Mouse (Mus musculus) gastrocnemius, adult 2 months (tissue): ENCODE measurements around the gene Scyl2. TPM values are rescaled to one million over a fixed set of nuclear protein-coding genes. Genes with fewer than 3 reads are reported as not detected.
"Not testable (repeated sequence)": the region's sequence is repeated elsewhere in the genome, so short reads cannot be mapped to it uniquely, and the experiment has no call there.

Experiments
- DNase-seq: peaks from one replicate; pipeline ENCODE4 v3.0.0; 2022
- H3K27ac ChIP-seq: fragments of 200-600 bp; 2 replicates; pipeline ENCODE4 v1.8.1; 2022; ENCODE audit warnings: mild to moderate bottlenecking
- H3K4me3 ChIP-seq: fragments of 200-600 bp; 2 replicates; pipeline ENCODE4 v1.8.1; 2022; ENCODE audit warnings: mild to moderate bottlenecking, moderate library complexity
- CTCF ChIP-seq: fragments of 200-600 bp; IDR thresholded peaks from 2 replicates; pipeline ENCODE4 v1.8.1; 2022; ENCODE audit warnings: antibody characterized with exemption, mild to moderate bottlenecking, moderate library complexity
- intact Hi-C: fragments of 180-260 bp; cut with DNase I; formaldehyde crosslinking; loops from one replicate; pipeline ENCODE4 v1.15.1; 2025
- total RNA-seq, 2 experiments: library from RNA; stranded (reverse); gene quantifications; 2 replicates each; pipeline ENCODE4 v1.2.3; 2021

Scyl2 gene
- total RNA-seq, 2 experiments from 2014 or later = 13.2 to 14.0 TPM

- no peak for TF ChIP-seq CTCF
- intact Hi-C loops = no loop called here
- DNase-seq = no peak
- Histone ChIP-seq H3K4me3 (no peak overlapping the region), H3K27ac (no peak overlapping the region)
Observed at GRCm38 (mm10) chr10:89695194-89695911, 9.3 kb upstream of the Scyl2 start.

- Histone ChIP-seq H3K4me3 (no peak overlapping the region), H3K27ac (no peak overlapping the region)
- TF ChIP-seq CTCF = no peak
- intact Hi-C loops = no loop called here
- DNase-seq = no peak
Observed at GRCm38 (mm10) chr10:89690021-89690420, 3.9 kb upstream of the Scyl2 start.

GRCm38 (mm10) chr10:89687455-89687854 lies 1.4 kb upstream of the Scyl2 start:
- Histone ChIP-seq H3K4me3 (no peak overlapping the region), H3K27ac (no peak overlapping the region)
- intact Hi-C loops = no loop called here
- no peak for TF ChIP-seq CTCF
- DNase-seq = no peak

GRCm38 (mm10) chr10:89685391-89686138 lies 520 bp downstream of the Scyl2 start:
- intact Hi-C loops = loop anchor here (1.0 kb wide), 1 partner anchor 47 kb away; the partner anchor contains the start of gene Actr6
- DNase-seq = no peak
- Histone ChIP-seq H3K27ac (peak overlapping the region; percentile 95), H3K4me3 (peak overlapping the region; percentile 99)
- no peak for TF ChIP-seq CTCF

GRCm38 (mm10) chr10:89682961-89683360 lies 3.1 kb downstream of the Scyl2 start:
- no peak overlapping the region for H3K27ac ChIP-seq
- no peak for TF ChIP-seq CTCF
- intact Hi-C loops = no loop called here
- no peak overlapping the region for H3K4me3 ChIP-seq
- DNase-seq = no peak

GRCm38 (mm10) chr10:89682157-89682556 lies 3.9 kb downstream of the Scyl2 start:
- intact Hi-C loops = no loop called here
- DNase-seq = no peak
- H3K27ac ChIP-seq = no peak overlapping the region
- H3K4me3 ChIP-seq = no peak overlapping the region
- TF ChIP-seq CTCF = no peak

- H3K4me3 ChIP-seq = no peak overlapping the region
- intact Hi-C loops = no loop called here
- no peak for TF ChIP-seq CTCF
- H3K27ac ChIP-seq = no peak overlapping the region
- DNase-seq = no peak
Observed at GRCm38 (mm10) chr10:89681706-89682105, 4.4 kb downstream of the Scyl2 start.

GRCm38 (mm10) chr10:89680517-89680916 lies 5.6 kb downstream of the Scyl2 start:
- no peak for DNase-seq
- intact Hi-C loops = no loop called here
- no peak overlapping the region for H3K27ac ChIP-seq
- H3K4me3 ChIP-seq = no peak overlapping the region
- TF ChIP-seq CTCF = no peak

- Histone ChIP-seq H3K4me3 (no peak overlapping the region), H3K27ac (no peak overlapping the region)
- TF ChIP-seq CTCF = no peak
- DNase-seq = no peak
- intact Hi-C loops = no loop called here
Observed at GRCm38 (mm10) chr10:89679448-89679847, 6.6 kb downstream of the Scyl2 start.

GRCm38 (mm10) chr10:89678054-89678453 lies 8.0 kb downstream of the Scyl2 start:
- DNase-seq = no peak
- intact Hi-C loops = no loop called here
- TF ChIP-seq CTCF = no peak
- Histone ChIP-seq H3K27ac (no peak overlapping the region), H3K4me3 (no peak overlapping the region)

GRCm38 (mm10) chr10:89676609-89677008 lies 9.5 kb downstream of the Scyl2 start:
- no peak for TF ChIP-seq CTCF
- intact Hi-C loops = no loop called here
- Histone ChIP-seq H3K4me3 (no peak overlapping the region), H3K27ac (no peak overlapping the region)
- DNase-seq = no peak

- DNase-seq, H3K27ac ChIP-seq, H3K4me3 ChIP-seq, intact Hi-C loops: not testable (repeated sequence)
Observed at GRCm38 (mm10) chr10:89670371-89670770, 15.7 kb downstream of the Scyl2 start.

- intact Hi-C loops = no loop called here
- Histone ChIP-seq H3K27ac (no peak overlapping the region), H3K4me3 (no peak overlapping the region)
- DNase-seq = no peak
- TF ChIP-seq CTCF = no peak
Observed at GRCm38 (mm10) chr10:89667571-89667970, 18.5 kb downstream of the Scyl2 start.

GRCm38 (mm10) chr10:89665679-89666078 lies 20.4 kb downstream of the Scyl2 start:
- intact Hi-C loops = no loop called here
- Histone ChIP-seq H3K4me3 (no peak overlapping the region), H3K27ac (no peak overlapping the region)
- no peak for DNase-seq
- TF ChIP-seq CTCF = no peak
